Mouse (Mus musculus) thymus, adult 2 months (tissue): Measurements from ENCODE around the gene Umad1. TPM values are rescaled to one million over a fixed set of nuclear protein-coding genes. Genes with fewer than 3 reads are reported as not detected.
"Not testable (repeated sequence)": the region's sequence is repeated elsewhere in the genome, so short reads cannot be mapped to it uniquely, and the experiment has no call there.

Source experiments
- DNase-seq: peaks from one replicate; pipeline ENCODE4 v3.0.0; 2021
- H3K27ac ChIP-seq: fragments of 200-500 bp; 2 replicates; pipeline ENCODE4 v1.5.1; 2012; ENCODE audit warnings: low read length, control low read depth; ENCODE audit not compliant: control insufficient read depth, insufficient read depth
- H3K27me3 ChIP-seq: fragments of 200-500 bp; 2 replicates; pipeline ENCODE4 v1.6.1; 2012; ENCODE audit warnings: mild to moderate bottlenecking, low read length, moderate library complexity, mixed read lengths; ENCODE audit not compliant: control insufficient read depth, insufficient read depth
- H3K36me3 ChIP-seq: fragments of 200-500 bp; 2 replicates; pipeline ENCODE4 v1.6.1; 2012; ENCODE audit warnings: mild to moderate bottlenecking, low read length, moderate library complexity; ENCODE audit not compliant: control insufficient read depth, insufficient read depth
- H3K4me1 ChIP-seq: fragments of 200-500 bp; replicated peaks from 2 replicates; pipeline ENCODE4 v1.6.1; 2012; ENCODE audit warnings: low read length; ENCODE audit not compliant: control insufficient read depth, insufficient read depth
- H3K4me3 ChIP-seq: fragments of 200-500 bp; 2 replicates; pipeline ENCODE4 v1.5.1; 2012; ENCODE audit warnings: mild to moderate bottlenecking, low read length, control low read depth, moderate library complexity; ENCODE audit not compliant: control insufficient read depth, insufficient read depth
- CTCF ChIP-seq: fragments of 200-500 bp; IDR thresholded peaks from 2 replicates; pipeline ENCODE4 v1.5.1; 2012; ENCODE audit warnings: mild to moderate bottlenecking, control low read depth, low read length, moderate library complexity, borderline replicate concordance; ENCODE audit not compliant: control insufficient read depth, poor library complexity, insufficient read depth; ENCODE audit errors: extremely low read depth
- POLR2A ChIP-seq: fragments of 200-500 bp; IDR thresholded peaks from 2 replicates; pipeline ENCODE4 v1.6.1; 2012; ENCODE audit warnings: mild to moderate bottlenecking, low read length, control low read depth, moderate library complexity; ENCODE audit not compliant: control insufficient read depth, poor library complexity, insufficient read depth; ENCODE audit errors: extremely low read depth
- WGBS: fragments of 180-500 bp; shearing (Covaris S2); methylation state at CpG from one replicate; pipeline ENCODE4 v1.1.7; 2018; 5-methylcytosine and 5-hydroxymethylcytosine counted together
- polyA plus RNA-seq: library from polyadenylated mRNA; depleted of rRNA; stranded (reverse); fragments of >200 nt; gene quantifications from 2 replicates; pipeline ENCODE4 v1.2.3, GENCODE M21; 2012

The Umad1 gene
- polyA plus RNA-seq, 1 experiment, result 13.5 TPM

GRCm38 (mm10) chr6:8307878-8308775 is 49.0 kb downstream of the Umad1 start:
- WGBS, result 95% methylated on average over 6 of the region's 6 CpGs
- no peaks in the 10 kb centered on the region; the same call in 1 of the 2 replicates for H3K4me1 ChIP-seq
- DNase-seq, result no peak

GRCm38 (mm10) chr6:8312554-8312953 is 53.5 kb downstream of the Umad1 start:
- 94% methylated on average over 2 of the region's 2 CpGs for WGBS
- DNase-seq, result peak; percentile 14

More at GRCm38 (mm10) chr6:8307878-8308775, 49.0 kb downstream of the Umad1 start:
- no peaks in the 10 kb centered on the region for H3K36me3 ChIP-seq
- no peaks in the 10 kb centered on the region for H3K27me3 ChIP-seq
- TF ChIP-seq POLR2A, result no peak
- TF ChIP-seq CTCF, result no peak
- no peak overlapping the region for H3K27ac ChIP-seq
- H3K4me3 ChIP-seq, result no peak overlapping the region

GRCm38 (mm10) chr6:8316201-8316600 is 57.1 kb downstream of the Umad1 start:
- no peak overlapping the region for H3K27ac ChIP-seq
- H3K27me3 ChIP-seq, result no peaks in the 10 kb centered on the region
- no peaks in the 10 kb centered on the region for H3K36me3 ChIP-seq
- no peak for DNase-seq
- H3K4me1 ChIP-seq, result no peaks in the 10 kb centered on the region; the same call in 1 of the 2 replicates
- no peak overlapping the region for H3K4me3 ChIP-seq
- TF ChIP-seq CTCF, result no peak
- TF ChIP-seq POLR2A, result no peak

More at GRCm38 (mm10) chr6:8312554-8312953, 53.5 kb downstream of the Umad1 start:
- H3K4me3 ChIP-seq, result no peak overlapping the region
- H3K27ac ChIP-seq, result no peak overlapping the region
- H3K27me3 ChIP-seq, result no peaks in the 10 kb centered on the region
- no peak for TF ChIP-seq CTCF
- no peak for TF ChIP-seq POLR2A
- no peaks in the 10 kb centered on the region for H3K36me3 ChIP-seq
- no peaks in the 10 kb centered on the region; the same call in 1 of the 2 replicates for H3K4me1 ChIP-seq

GRCm38 (mm10) chr6:8319591-8319990 is 60.5 kb downstream of the Umad1 start:
- DNase-seq, result no peak
- Histone ChIP-seq H3K4me1 (no peaks in the 10 kb centered on the region), H3K36me3 (no peaks in the 10 kb centered on the region), H3K4me3 (no peak overlapping the region), H3K27ac (no peak overlapping the region), H3K27me3 (no peaks in the 10 kb centered on the region)
- no peak for TF ChIP-seq CTCF
- TF ChIP-seq POLR2A, result no peak
- WGBS, result 100% methylated on average over 2 of the region's 2 CpGs

- not testable (repeated sequence) for H3K4me3 ChIP-seq, DNase-seq, H3K27ac ChIP-seq, H3K36me3 ChIP-seq, H3K27me3 ChIP-seq, H3K4me1 ChIP-seq
- 97% methylated on average over 3 of the region's 3 CpGs for WGBS
These were observed 72.4 kb downstream of the Umad1 start for GRCm38 (mm10) chr6:8331496-8331895.

GRCm38 (mm10) chr6:8333380-8333779 is 74.3 kb downstream of the Umad1 start:
- H3K27me3 ChIP-seq, result no peaks in the 10 kb centered on the region
- no peak for TF ChIP-seq POLR2A
- no peak for TF ChIP-seq CTCF
- 100% methylated on average over 1 of the region's 1 CpGs for WGBS
- DNase-seq, result no peak
- no peak overlapping the region for H3K27ac ChIP-seq
- H3K4me3 ChIP-seq, result no peak overlapping the region
- no peaks in the 10 kb centered on the region for H3K36me3 ChIP-seq
- peaks cover 2% of the 10 kb centered on the region; the same call in 1 of the 2 replicates for H3K4me1 ChIP-seq
